Mouse (Mus musculus): Measurements from ENCODE around the gene Mtr. TPM values are rescaled to one million over a fixed set of nuclear protein-coding genes. Genes with fewer than 3 reads are reported as not detected.

The Mtr gene
- polyA plus RNA-seq (2012; rRNA removed; ENCODE audit: low replicate concordance): 6.9 and 7.5 TPM in 2 replicates

DNA sequence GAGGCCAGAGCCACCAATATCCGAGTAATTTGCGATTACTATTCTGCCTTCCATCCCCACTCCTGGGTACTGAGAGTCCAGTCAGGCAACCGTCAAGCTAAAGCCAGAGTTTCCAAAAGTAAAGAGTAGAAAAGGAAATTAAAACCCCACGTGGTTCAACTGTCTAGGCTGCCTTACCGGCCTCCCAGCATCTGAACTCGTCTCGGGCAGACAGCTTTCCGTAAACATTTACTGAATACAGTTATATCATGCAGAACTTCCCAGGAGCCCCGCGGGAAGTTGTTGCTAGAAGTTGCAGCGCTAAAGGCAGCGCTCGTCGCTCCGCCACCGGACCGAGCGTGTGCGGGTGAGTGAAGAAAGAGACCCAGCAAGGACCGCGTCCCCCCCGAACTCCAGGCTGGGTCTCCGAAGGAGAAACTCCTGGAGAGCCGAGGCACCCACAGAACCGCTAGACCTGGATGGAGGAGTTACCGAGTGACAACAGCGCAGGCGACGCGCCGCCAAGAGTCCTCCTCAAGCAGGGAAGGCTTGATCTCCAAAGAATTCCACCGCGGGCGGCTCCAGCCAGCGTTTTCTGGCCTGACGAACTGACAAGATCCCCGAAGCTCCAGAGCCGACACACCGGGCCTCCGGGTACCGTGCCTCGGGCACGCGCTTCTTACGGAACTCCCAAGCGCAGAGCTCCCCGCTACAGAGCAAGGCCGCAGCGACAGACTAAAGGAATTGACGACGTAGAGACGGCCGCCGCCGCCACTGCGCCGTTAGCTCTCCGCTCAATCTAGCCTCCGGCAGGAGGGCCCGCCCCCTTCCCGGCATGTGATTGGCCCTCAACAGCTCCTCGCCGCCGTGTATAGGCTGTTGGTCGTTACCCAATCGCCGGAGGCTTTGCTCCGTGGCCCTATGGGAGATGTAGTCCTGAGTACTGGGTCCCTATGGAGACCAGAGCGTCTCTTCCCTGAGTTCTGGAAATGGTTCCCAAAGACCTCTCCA is at the start of gene Mtr:
Gene Mtr, minus strand, starts transcription at position 723 of the 990 bp plus-strand sequence.

Other genes starting within 250 kb of the Mtr start
- gene Ryr2, start 151.2 kb downstream of the Mtr start, polyA plus RNA-seq (2012; rRNA removed; ENCODE audit: low replicate concordance): 0.11 and 0.16 TPM in 2 replicates
- gene Actn2, start 82.6 kb upstream of the Mtr start, polyA plus RNA-seq (2012; rRNA removed; ENCODE audit: low replicate concordance): 5.4 and 174 TPM in 2 replicates
- 25.7 and 28.8 TPM in 2 replicates for gene Heatr1, start 136.9 kb upstream of the Mtr start, polyA plus RNA-seq (2012; rRNA removed; ENCODE audit: low replicate concordance)
- gene Lgals8, start 206.8 kb upstream of the Mtr start, polyA plus RNA-seq (2012; rRNA removed; ENCODE audit: low replicate concordance): 20.8 and 52.6 TPM in 2 replicates

Measured in mammary gland, adult 2 months (tissue).